Mouse (Mus musculus): ENCODE data around the gene Tpr. TPM values are rescaled to one million over a fixed set of nuclear protein-coding genes. Genes with fewer than 3 reads are reported as not detected.
A peak's percentile ranks its signal among the peaks of the same experiment; 100 is the strongest.

Tpr gene
- polyA plus RNA-seq (2016; fragmentation: Nextera tagmentation; extraction: Ambion mirVana), result 178 and 181 TPM in 2 replicates

- Histone ChIP-seq H3K27me3 (ENCODE audit: poor library complexity, severe bottlenecking) (no peaks in the 10 kb centered on the region), H3K9me3 (no peaks in the 10 kb centered on the region), H3K27ac (peak within 1 kb of the TSS; percentile 92), H3K4me3 (peak within 1 kb of the TSS; percentile 82), H3K4me1 (peaks cover 19% of the 10 kb centered on the region), H3K36me3 (replicated peaks) (peaks cover 46% of the 10 kb centered on the region)
- under 1% methylated on average over 76 of the region's 76 CpGs for WGBS
- peak; percentile 97 for DNase-seq (ENCODE audit: extremely low spot score, low spot score)
These were observed at the start of gene Tpr, which contains the start of gene Odr4 for GRCm38 (mm10) chr1:150392638-150393487. Gene Tpr, plus strand, starts transcription at chr1:150392838. Gene Odr4, minus strand, starts transcription at chr1:150393080.

- Histone ChIP-seq H3K36me3 (replicated peaks) (peaks cover 40% of the 10 kb centered on the region), H3K27me3 (ENCODE audit: poor library complexity, severe bottlenecking) (no peaks in the 10 kb centered on the region), H3K27ac (no peak overlapping the region), H3K9me3 (no peaks in the 10 kb centered on the region), H3K4me1 (no peaks in the 10 kb centered on the region), H3K4me3 (no peak overlapping the region)
- no peak for DNase-seq (ENCODE audit: extremely low spot score, low spot score)
- 96% methylated on average over 1 of the region's 1 CpGs for WGBS
These were observed 31.8 kb upstream of the Tpr start for GRCm38 (mm10) chr1:150360864-150361263.

- H3K4me1 ChIP-seq, result no peaks in the 10 kb centered on the region
- no peaks in the 10 kb centered on the region for H3K27me3 ChIP-seq (ENCODE audit: poor library complexity, severe bottlenecking)
- no peak overlapping the region for H3K4me3 ChIP-seq
- no peak overlapping the region for H3K27ac ChIP-seq
- no peaks in the 10 kb centered on the region for H3K9me3 ChIP-seq
- H3K36me3 ChIP-seq (replicated peaks), result peaks cover 13% of the 10 kb centered on the region
- DNase-seq (ENCODE audit: extremely low spot score, low spot score), result no peak
- WGBS, result 91% methylated on average over 3 of the region's 3 CpGs
These were observed 19.7 kb upstream of the Tpr start for GRCm38 (mm10) chr1:150372895-150373294.

GRCm38 (mm10) chr1:150374247-150374646 lies 18.4 kb upstream of the Tpr start:
- WGBS, result 93% methylated on average over 2 of the region's 2 CpGs
- DNase-seq (ENCODE audit: extremely low spot score, low spot score), result no peak
- Histone ChIP-seq H3K9me3 (no peaks in the 10 kb centered on the region), H3K27ac (no peak overlapping the region), H3K36me3 (replicated peaks) (peaks cover 15% of the 10 kb centered on the region), H3K4me3 (no peak overlapping the region), H3K4me1 (no peaks in the 10 kb centered on the region), H3K27me3 (ENCODE audit: poor library complexity, severe bottlenecking) (no peaks in the 10 kb centered on the region)

- no peak for DNase-seq (ENCODE audit: extremely low spot score, low spot score)
- H3K36me3 ChIP-seq (replicated peaks), result peaks cover 39% of the 10 kb centered on the region
- 94% methylated on average over 4 of the region's 4 CpGs for WGBS
These were observed 8.5 kb upstream of the Tpr start for GRCm38 (mm10) chr1:150384138-150384537.

GRCm38 (mm10) chr1:150387572-150387971 lies 5.1 kb upstream of the Tpr start:
- Histone ChIP-seq H3K27me3 (ENCODE audit: poor library complexity, severe bottlenecking) (no peaks in the 10 kb centered on the region), H3K36me3 (replicated peaks) (peaks cover 43% of the 10 kb centered on the region), H3K27ac (no peak overlapping the region), H3K9me3 (no peaks in the 10 kb centered on the region), H3K4me1 (peaks cover 6% of the 10 kb centered on the region), H3K4me3 (no peak overlapping the region)
- DNase-seq (ENCODE audit: extremely low spot score, low spot score), result no peak
- 91% methylated on average over 9 of the region's 9 CpGs for WGBS

More at GRCm38 (mm10) chr1:150384138-150384537, 8.5 kb upstream of the Tpr start:
- H3K27ac ChIP-seq, result no peak overlapping the region
- H3K27me3 ChIP-seq (ENCODE audit: poor library complexity, severe bottlenecking), result no peaks in the 10 kb centered on the region
- no peak overlapping the region for H3K4me3 ChIP-seq
- H3K4me1 ChIP-seq, result no peaks in the 10 kb centered on the region
- H3K9me3 ChIP-seq, result no peaks in the 10 kb centered on the region

GRCm38 (mm10) chr1:150389390-150390129 lies 3.1 kb upstream of the Tpr start:
- no peak overlapping the region for H3K4me3 ChIP-seq
- H3K4me1 ChIP-seq, result peaks cover 11% of the 10 kb centered on the region
- no peaks in the 10 kb centered on the region for H3K9me3 ChIP-seq
- H3K27me3 ChIP-seq (ENCODE audit: poor library complexity, severe bottlenecking), result no peaks in the 10 kb centered on the region
- no peak for DNase-seq (ENCODE audit: extremely low spot score, low spot score)
- WGBS, result 89% methylated on average over 6 of the region's 6 CpGs
- H3K36me3 ChIP-seq (replicated peaks), result peaks cover 32% of the 10 kb centered on the region
- no peak overlapping the region for H3K27ac ChIP-seq

GRCm38 (mm10) chr1:150391931-150392637 lies 554 bp upstream of the Tpr start:
- peaks cover 19% of the 10 kb centered on the region for H3K4me1 ChIP-seq
- H3K4me3 ChIP-seq, result peak overlapping the region; percentile 82
- 26% methylated on average over 11 of the region's 11 CpGs for WGBS
- peak overlapping the region; percentile 92 for H3K27ac ChIP-seq
- H3K36me3 ChIP-seq (replicated peaks), result peaks cover 44% of the 10 kb centered on the region
- H3K27me3 ChIP-seq (ENCODE audit: poor library complexity, severe bottlenecking), result no peaks in the 10 kb centered on the region
- no peak for DNase-seq (ENCODE audit: extremely low spot score, low spot score)
- H3K9me3 ChIP-seq, result no peaks in the 10 kb centered on the region

GRCm38 (mm10) chr1:150393488-150393852 lies 832 bp downstream of the Tpr start:
- H3K27ac ChIP-seq, result peak overlapping the region; percentile 92
- WGBS, result 0% methylated on average over 27 of the region's 27 CpGs
- peaks cover 46% of the 10 kb centered on the region for H3K36me3 ChIP-seq (replicated peaks)
- H3K27me3 ChIP-seq (ENCODE audit: poor library complexity, severe bottlenecking), result no peaks in the 10 kb centered on the region
- H3K4me1 ChIP-seq, result peaks cover 19% of the 10 kb centered on the region
- H3K9me3 ChIP-seq, result no peaks in the 10 kb centered on the region
- DNase-seq (ENCODE audit: extremely low spot score, low spot score), result no peak
- H3K4me3 ChIP-seq, result peak overlapping the region; percentile 82

- Histone ChIP-seq H3K4me3 (no peak overlapping the region), H3K36me3 (replicated peaks) (peaks cover 62% of the 10 kb centered on the region)
- 94% methylated on average over 3 of the region's 3 CpGs for WGBS
These were observed 3.4 kb downstream of the Tpr start for GRCm38 (mm10) chr1:150396001-150396400.

GRCm38 (mm10) chr1:150403914-150404313 lies 11.3 kb downstream of the Tpr start:
- no peak overlapping the region for H3K4me3 ChIP-seq
- H3K27me3 ChIP-seq (ENCODE audit: poor library complexity, severe bottlenecking), result no peaks in the 10 kb centered on the region
- no peak overlapping the region for H3K27ac ChIP-seq
- DNase-seq (ENCODE audit: extremely low spot score, low spot score), result no peak
- H3K36me3 ChIP-seq (replicated peaks), result peaks cover 99% of the 10 kb centered on the region
- no peaks in the 10 kb centered on the region for H3K9me3 ChIP-seq
- no peaks in the 10 kb centered on the region for H3K4me1 ChIP-seq
- 95% methylated on average over 3 of the region's 3 CpGs for WGBS

More at GRCm38 (mm10) chr1:150396001-150396400, 3.4 kb downstream of the Tpr start:
- no peak overlapping the region for H3K27ac ChIP-seq
- no peak for DNase-seq (ENCODE audit: extremely low spot score, low spot score)
- no peaks in the 10 kb centered on the region for H3K9me3 ChIP-seq
- H3K4me1 ChIP-seq, result peaks cover 19% of the 10 kb centered on the region
- H3K27me3 ChIP-seq (ENCODE audit: poor library complexity, severe bottlenecking), result no peaks in the 10 kb centered on the region

- H3K9me3 ChIP-seq, result no peaks in the 10 kb centered on the region
- H3K36me3 ChIP-seq (replicated peaks), result peaks cover 99% of the 10 kb centered on the region
- no peak for DNase-seq (ENCODE audit: extremely low spot score, low spot score)
- WGBS, result 96% methylated on average over 3 of the region's 3 CpGs
- H3K4me3 ChIP-seq, result no peak overlapping the region
- H3K27me3 ChIP-seq (ENCODE audit: poor library complexity, severe bottlenecking), result no peaks in the 10 kb centered on the region
- no peaks in the 10 kb centered on the region for H3K4me1 ChIP-seq
- H3K27ac ChIP-seq, result no peak overlapping the region
These were observed 11.9 kb downstream of the Tpr start for GRCm38 (mm10) chr1:150404555-150404954.

Data from forebrain, embryonic 10.5 days (tissue).